Mouse (Mus musculus) small intestine, adult 2 months (tissue): ENCODE measurements around the gene Tldc2.

ENCODE experiments used
- CTCF ChIP-seq: fragments of 200-500 bp; IDR thresholded peaks from 2 replicates; pipeline ENCODE4 v1.5.1; 2012; ENCODE audit warnings: low read depth, mild to moderate bottlenecking, control low read depth, inconsistent platforms, low read length, moderate library complexity, mixed read lengths; ENCODE audit not compliant: insufficient replicate concordance, insufficient read length; ENCODE audit errors: extremely low read depth
- POLR2A ChIP-seq: fragments of 200-500 bp; IDR thresholded peaks from 2 replicates; pipeline ENCODE4 v1.6.1; 2012; ENCODE audit warnings: low read depth, mild to moderate bottlenecking, control low read depth, inconsistent platforms, low read length, moderate library complexity

GRCm38 (mm10) chr2:157063241-157063700, 23.6 kb upstream of the Tldc2 start:
- TF ChIP-seq POLR2A (no peak), CTCF (no peak)
